In the genomic region with DNA sequence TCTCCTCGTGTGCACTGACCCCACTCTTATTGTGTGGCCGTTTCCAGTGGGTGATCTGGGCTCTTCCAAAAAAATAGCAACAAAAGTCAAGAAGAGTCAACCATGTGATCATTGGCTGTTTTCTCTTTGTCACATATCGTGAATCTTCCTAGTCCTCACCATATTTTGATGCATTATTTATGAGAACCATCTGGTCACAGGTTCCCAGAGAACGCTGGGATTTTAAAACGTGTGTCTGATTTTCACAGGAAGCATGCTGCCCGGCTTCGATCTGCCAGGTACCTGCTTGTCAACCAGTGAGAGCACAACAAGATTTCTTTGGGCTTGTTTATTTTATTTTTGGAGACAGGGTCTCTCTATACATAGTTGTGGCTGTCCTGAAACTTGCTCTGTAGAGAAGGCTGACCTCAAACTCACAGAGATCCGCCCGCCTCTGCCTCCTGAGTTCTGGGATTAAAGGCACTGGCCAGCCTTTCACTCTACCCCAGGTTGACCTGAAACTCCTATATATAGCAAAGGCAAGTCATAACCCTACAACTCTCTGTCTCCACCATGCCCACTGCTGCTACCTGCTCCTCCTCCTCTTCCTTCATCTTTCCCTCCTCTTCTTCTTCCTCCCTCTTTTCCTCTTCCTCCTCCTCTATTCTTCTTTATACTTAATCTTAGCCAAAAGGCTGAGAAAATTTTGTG, we compare ENCODE assay signal across 28 mouse cellular contexts. TPM values are rescaled to one million over a fixed set of nuclear protein-coding genes. Genes with fewer than 3 reads are reported as not detected.
DNase-seq lines count a peak whose midpoint lies in the region; ATAC-seq and TF ChIP-seq lines count a peak whose summit lies in the region.
"Had no signal": no experiment of that assay in that cellular context is flagged by ENCODE, and none has a peak within 500 bp of the region (broad histone marks: within the 10 kb centered on the region; RNA-seq: fewer than 3 reads in every experiment).

No protein-coding gene starts in this region.

- peak; percentile 46 for DNase-seq in forebrain, postnatal 0 days
- DNase-seq in forebrain, embryonic 10.5 days (ENCODE audit: extremely low spot score, low spot score) = no peak
- DNase-seq in liver, embryonic 13.5 days = no peak
- no peak for DNase-seq in liver, embryonic 11.5 days (ENCODE audit: low spot score)
- peak; percentile 57 for DNase-seq in brain, adult 2 months (ENCODE audit: low read depth, low spot score)
- DNase-seq in gastrocnemius, postnatal 36 days = no peak
- DNase-seq: adrenal gland, adult 2 months; adrenal gland, postnatal 36 days; B cell, adult 2 months; cerebellum, adult 9-10 months; embryo, embryonic 11 days; heart, postnatal 10 days; kidney, adult 2 months; kidney, postnatal 36 days; layer of hippocampus, postnatal 36 days; left cerebral cortex, postnatal 4 days; right cerebral cortex, postnatal 14 days; thymus, postnatal 4 days had no signal

- TF ChIP-seq POLR2A in embryonic fibroblast, embryonic 13.5 days (IDR thresholded peaks at IDR 0.05; ENCODE audit: low read depth, low read length) = no peak

- TF ChIP-seq CTCF in forebrain, postnatal 0 days (IDR thresholded peaks at IDR 0.05; ENCODE audit: low read depth) = no peak
- TF ChIP-seq CTCF in embryonic fibroblast, embryonic 13.5 days (IDR thresholded peaks at IDR 0.05; ENCODE audit: borderline replicate concordance, insufficient read depth, low read length) = no peak

- H3K9me3 ChIP-seq in forebrain, postnatal 0 days (ENCODE audit: low read length) = no peaks in the 10 kb centered on the region
- no peaks in the 10 kb centered on the region for H3K9me3 ChIP-seq in forebrain, embryonic 10.5 days
- H3K9me3 ChIP-seq in liver, embryonic 13.5 days (replicated peaks) = no peaks in the 10 kb centered on the region
- H3K9me3 ChIP-seq in liver, embryonic 11.5 days (ENCODE audit: control insufficient read depth, low read length) = no peaks in the 10 kb centered on the region
- H3K9me3 ChIP-seq: heart, embryonic 13.5 days; hindbrain, embryonic 15.5 days; intestine, embryonic 15.5 days; lung, embryonic 15.5 days; midbrain, embryonic 10.5 days; neural tube, embryonic 12.5 days had no signal

- no peak overlapping the region for H3K4me3 ChIP-seq in forebrain, postnatal 0 days (ENCODE audit: low read depth, low read length)
- H3K4me3 ChIP-seq in forebrain, embryonic 10.5 days = no peak overlapping the region
- H3K4me3 ChIP-seq in liver, embryonic 13.5 days (replicated peaks) = no peak overlapping the region
- H3K4me3 ChIP-seq in liver, embryonic 11.5 days (ENCODE audit: low read depth, low read length) = no peak overlapping the region
- no peak overlapping the region for H3K4me3 ChIP-seq in embryonic fibroblast, embryonic 13.5 days (ENCODE audit: insufficient read depth, low read length)
- H3K4me3 ChIP-seq: heart, embryonic 13.5 days; hindbrain, embryonic 15.5 days; intestine, embryonic 15.5 days; layer of hippocampus, adult 2 months; lung, embryonic 15.5 days; midbrain, embryonic 10.5 days; myocyte; neural tube, embryonic 12.5 days had no signal

- peaks cover 3% of the 10 kb centered on the region; the same call in 1 of the 2 replicates for H3K4me1 ChIP-seq in forebrain, postnatal 0 days (ENCODE audit: insufficient read depth)
- no peaks in the 10 kb centered on the region for H3K4me1 ChIP-seq in forebrain, embryonic 10.5 days
- peaks cover 50% of the 10 kb centered on the region for H3K4me1 ChIP-seq in liver, embryonic 13.5 days (replicated peaks)
- H3K4me1 ChIP-seq in liver, embryonic 11.5 days (replicated peaks; ENCODE audit: control insufficient read depth, insufficient read depth, low read length) = no peaks in the 10 kb centered on the region
- peaks cover 10% of the 10 kb centered on the region; the same call in 1 of the 2 replicates for H3K4me1 ChIP-seq in embryonic fibroblast, embryonic 13.5 days (ENCODE audit: control insufficient read depth, insufficient read depth, low read length)
- H3K4me1 ChIP-seq: hindbrain, embryonic 15.5 days; intestine, embryonic 15.5 days; midbrain, embryonic 10.5 days; neural tube, embryonic 12.5 days had no signal

- intact Hi-C loops in gastrocnemius, postnatal 36 days (cut with DNase I) = loop anchor here (5.0 kb wide), 1 partner anchor 116 kb away; no protein-coding TSS in a partner anchor

- no peaks in the 10 kb centered on the region for H3K36me3 ChIP-seq in forebrain, postnatal 0 days (ENCODE audit: insufficient read depth)
- no peaks in the 10 kb centered on the region for H3K36me3 ChIP-seq in forebrain, embryonic 10.5 days (replicated peaks)
- H3K36me3 ChIP-seq in liver, embryonic 13.5 days = no peaks in the 10 kb centered on the region
- H3K36me3 ChIP-seq in liver, embryonic 11.5 days (ENCODE audit: control insufficient read depth, insufficient read depth, low read length) = no peaks in the 10 kb centered on the region
- H3K36me3 ChIP-seq: heart, embryonic 13.5 days; hindbrain, embryonic 15.5 days; intestine, embryonic 15.5 days; lung, embryonic 15.5 days; midbrain, embryonic 10.5 days; neural tube, embryonic 12.5 days had no signal

- H3K9ac ChIP-seq in forebrain, postnatal 0 days = no peak overlapping the region
- no peak overlapping the region for H3K9ac ChIP-seq in liver, embryonic 13.5 days
- no peak overlapping the region for H3K9ac ChIP-seq in liver, embryonic 11.5 days (ENCODE audit: low read depth, low read length)
- H3K9ac ChIP-seq: heart, embryonic 13.5 days; hindbrain, embryonic 15.5 days; intestine, embryonic 15.5 days; lung, embryonic 15.5 days; neural tube, embryonic 12.5 days had no signal

- no peak overlapping the region for H3K4me2 ChIP-seq in forebrain, postnatal 0 days (ENCODE audit: low read depth)
- H3K4me2 ChIP-seq in liver, embryonic 13.5 days = no peak overlapping the region
- H3K4me2 ChIP-seq in liver, embryonic 11.5 days = no peak overlapping the region
- H3K4me2 ChIP-seq: heart, embryonic 13.5 days; hindbrain, embryonic 15.5 days; intestine, embryonic 15.5 days; lung, embryonic 15.5 days; neural tube, embryonic 12.5 days had no signal

- 0 out of 2 replicates have a peak overlapping the region, but pooled peaks have one; percentile 15 for H3K27ac ChIP-seq in forebrain, postnatal 0 days (ENCODE audit: low read depth, low read length)
- no peak overlapping the region for H3K27ac ChIP-seq in forebrain, embryonic 10.5 days
- peak overlapping the region; percentile 56; the same call in 1 of the 2 replicates for H3K27ac ChIP-seq in liver, embryonic 13.5 days
- no peak overlapping the region for H3K27ac ChIP-seq in liver, embryonic 11.5 days (ENCODE audit: low read depth, low read length)
- H3K27ac ChIP-seq in embryonic fibroblast, embryonic 13.5 days (ENCODE audit: insufficient read depth, low read length) = peak overlapping the region; percentile 91; the same call in 1 of the 2 replicates
- H3K27ac ChIP-seq: heart, embryonic 13.5 days; hindbrain, embryonic 15.5 days; intestine, embryonic 15.5 days; layer of hippocampus, adult 2 months; lung, embryonic 15.5 days; midbrain, embryonic 10.5 days; neural tube, embryonic 12.5 days had no signal

- ATAC-seq in forebrain, postnatal 0 days = no peak
- no peak for ATAC-seq in liver, embryonic 13.5 days (ENCODE audit: low read depth)
- ATAC-seq in liver, embryonic 11.5 days (replicated peaks; ENCODE audit: low FRiP score) = no peak
- ATAC-seq: activated CD4-positive, CD25-positive, alpha-beta regulatory T cell, adult 4 months; intestine, embryonic 15.5 days had no signal

- no peaks in the 10 kb centered on the region for H3K27me3 ChIP-seq in forebrain, postnatal 0 days (ENCODE audit: insufficient read depth, low read length)
- H3K27me3 ChIP-seq in forebrain, embryonic 10.5 days (ENCODE audit: poor library complexity, severe bottlenecking) = no peaks in the 10 kb centered on the region
- no peaks in the 10 kb centered on the region for H3K27me3 ChIP-seq in liver, embryonic 13.5 days
- H3K27me3 ChIP-seq in liver, embryonic 11.5 days (replicated peaks; ENCODE audit: control insufficient read depth, insufficient read depth, low read length) = no peaks in the 10 kb centered on the region
- H3K27me3 ChIP-seq: heart, embryonic 13.5 days; hindbrain, embryonic 15.5 days; intestine, embryonic 15.5 days; lung, embryonic 15.5 days; neural tube, embryonic 12.5 days had no signal

- WGBS in forebrain, postnatal 0 days = 65% methylated on average over 9 of the region's 9 CpGs
- whole genome bisulfite sequencing in forebrain, embryonic 10.5 days = 92% methylated on average over 9 of the region's 9 CpGs
- WGBS in liver, embryonic 13.5 days (ENCODE audit: insufficient replicate concordance) = 83% methylated on average over 9 of the region's 9 CpGs
- 85% methylated on average over 9 of the region's 9 CpGs for WGBS in liver, embryonic 11.5 days

RNA-seq across cellular contexts. Expression of gene Dennd4a, which starts 24.8 kb away (rescaled TPM):
- total RNA-seq in forebrain, postnatal 0 days (2014; rRNA removed) = 10.5 and 18.5 TPM in 2 replicates
- 2.8 and 5.2 TPM in 2 replicates for polyA plus RNA-seq in forebrain, postnatal 0 days (2015; fragmentation: Nextera tagmentation; extraction: Ambion mirVana)
- 8.8 and 10.2 TPM in 2 replicates for polyA plus RNA-seq in forebrain, embryonic 10.5 days (2016; fragmentation: Nextera tagmentation; extraction: Ambion mirVana)
- polyA plus RNA-seq in liver, embryonic 13.5 days (2015; fragmentation: Nextera tagmentation; extraction: Ambion mirVana) = 24.1 and 27.0 TPM in 2 replicates
- polyA plus RNA-seq in liver, embryonic 11.5 days (2014; fragmentation: Nextera tagmentation; extraction: Ambion mirVana) = 19.1 and 22.6 TPM in 2 replicates
- 34.8 and 51.0 TPM in 2 replicates for polyA plus RNA-seq in embryonic fibroblast, embryonic 13.5 days (2011; ENCODE audit: insufficient read length, low read depth, missing spikeins)
- 1 to 10 TPM; 2.6 to 3.5 TPM for total RNA-seq in gastrocnemius, postnatal 36 days (2021)

RNA-seq across cellular contexts. Expression of gene Rab11a, which starts 48.8 kb away (rescaled TPM):
- 212 and 236 TPM in 2 replicates for total RNA-seq in forebrain, postnatal 0 days (2014; rRNA removed)
- polyA plus RNA-seq in forebrain, postnatal 0 days (2015; fragmentation: Nextera tagmentation; extraction: Ambion mirVana) = 449 and 471 TPM in 2 replicates
- 236 and 237 TPM in 2 replicates for polyA plus RNA-seq in forebrain, embryonic 10.5 days (2016; fragmentation: Nextera tagmentation; extraction: Ambion mirVana)
- 254 and 265 TPM in 2 replicates for polyA plus RNA-seq in liver, embryonic 13.5 days (2015; fragmentation: Nextera tagmentation; extraction: Ambion mirVana)
- 341 TPM in 2 replicates for polyA plus RNA-seq in liver, embryonic 11.5 days (2014; fragmentation: Nextera tagmentation; extraction: Ambion mirVana)
- 318 and 370 TPM in 2 replicates for polyA plus RNA-seq in embryonic fibroblast, embryonic 13.5 days (2011; ENCODE audit: insufficient read length, low read depth, missing spikeins)
- 10 to 100 TPM; 89.1 to 95.6 TPM for total RNA-seq in gastrocnemius, postnatal 36 days (2021)

Comparison
In these comparisons a context has a peak if more than half of its experiments do, and no peak if none do; other contexts are left out.
1. DNase-seq: peak in forebrain, postnatal 0 days (single experiment) and brain, adult 2 months (single experiment); none in forebrain, embryonic 10.5 days (single experiment), liver, embryonic 13.5 days (single experiment), liver, embryonic 11.5 days (single experiment) and gastrocnemius, postnatal 36 days (0 of 2).
2. H3K27ac ChIP-seq: peak in forebrain, postnatal 0 days (single experiment), liver, embryonic 13.5 days (single experiment) and embryonic fibroblast, embryonic 13.5 days (single experiment); none in forebrain, embryonic 10.5 days (single experiment) and liver, embryonic 11.5 days (single experiment).